Mouse (Mus musculus) ES-CJ7 (cell line): Measurements from ENCODE around the gene Fbxw7.
"Not testable (repeated sequence)": the region's sequence is repeated elsewhere in the genome, so short reads cannot be mapped to it uniquely, and the experiment has no call there.

Experiments used
- DNase-seq: peaks from one replicate; pipeline ENCODE4 v3.0.0; 2011; ENCODE audit warnings: low read depth, low spot score

The Fbxw7 gene

DNA sequence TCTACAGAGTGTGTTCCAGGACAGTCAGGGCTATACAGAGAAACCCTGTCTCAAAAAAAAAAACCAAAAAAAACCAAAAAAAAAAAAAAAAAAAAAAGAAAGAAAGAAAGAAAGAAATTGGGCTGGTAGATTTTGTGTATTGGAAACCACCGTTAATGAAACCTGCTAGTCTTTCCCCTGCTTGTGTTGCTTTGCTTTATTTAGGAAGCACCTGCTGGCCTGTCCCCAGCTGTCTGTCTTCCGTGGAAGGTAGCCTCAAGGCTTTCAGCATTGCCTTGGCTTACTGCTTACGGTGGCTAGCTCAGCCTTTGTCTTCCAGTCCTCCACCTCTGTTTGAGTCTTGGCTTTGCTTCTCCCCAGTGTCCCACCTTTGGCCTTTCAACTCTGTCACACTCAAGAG is 11.9 kb downstream of the Fbxw7 start:
- DNase-seq = no peak

DNA sequence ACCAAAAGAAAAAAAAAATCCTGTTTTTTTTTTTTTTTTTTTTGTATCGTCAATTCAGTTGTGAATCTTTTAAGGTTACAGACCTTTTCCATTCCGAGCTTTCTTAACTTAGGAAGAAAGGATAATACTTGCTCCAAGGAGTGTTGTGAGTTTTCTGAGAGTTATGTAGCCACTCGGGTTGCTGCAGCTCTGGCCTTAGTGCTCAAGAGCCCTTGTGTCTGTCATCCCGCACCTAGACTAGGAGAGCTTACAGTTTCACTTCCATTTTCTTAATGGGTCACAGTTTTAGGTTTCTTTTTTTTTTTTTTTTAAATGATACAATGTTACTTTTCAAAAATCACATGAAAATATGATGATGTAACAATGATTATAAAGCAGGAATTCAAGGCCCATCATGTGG is 12.5 kb downstream of the Fbxw7 start:
- no peak for DNase-seq

DNA sequence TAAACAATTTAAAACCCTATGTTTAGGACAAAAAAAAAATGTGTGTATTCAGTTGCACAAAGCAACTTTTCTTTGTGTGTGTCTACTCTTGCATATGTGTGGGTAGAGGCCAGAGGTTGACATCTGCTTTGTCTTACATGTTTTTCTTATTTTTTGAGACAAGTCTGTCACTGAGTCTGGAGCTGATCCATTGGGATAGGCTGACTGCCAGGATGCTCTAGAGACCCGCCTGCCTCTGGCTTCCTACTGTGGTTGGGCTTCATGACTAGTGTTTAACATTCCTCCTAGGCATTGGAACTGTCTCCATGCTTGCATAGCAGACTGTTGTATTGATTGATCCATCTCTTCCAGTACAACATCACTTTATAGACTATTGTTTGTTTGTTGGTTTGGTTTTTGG is 14.3 kb downstream of the Fbxw7 start:
- no peak for DNase-seq

DNA sequence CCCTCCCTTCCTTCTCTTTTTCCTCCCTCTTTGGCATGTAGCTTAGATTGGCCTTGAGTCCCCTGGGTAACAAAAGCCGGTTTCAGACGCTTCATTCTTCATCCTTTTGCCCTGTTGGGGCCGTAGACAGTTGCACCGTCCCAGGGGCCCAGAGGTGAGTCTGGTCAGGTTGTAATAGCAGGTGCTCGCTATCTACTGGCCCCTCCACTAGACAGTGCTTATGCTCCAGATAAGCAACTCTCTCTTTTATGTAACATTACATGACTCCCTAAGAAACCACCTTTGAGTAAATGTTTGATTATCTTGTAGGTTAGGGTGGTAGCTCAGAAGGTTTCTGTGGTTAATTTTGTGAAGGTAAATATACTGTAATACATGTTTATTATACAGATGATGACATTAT is 21.0 kb downstream of the Fbxw7 start:
- no peak for DNase-seq

DNA sequence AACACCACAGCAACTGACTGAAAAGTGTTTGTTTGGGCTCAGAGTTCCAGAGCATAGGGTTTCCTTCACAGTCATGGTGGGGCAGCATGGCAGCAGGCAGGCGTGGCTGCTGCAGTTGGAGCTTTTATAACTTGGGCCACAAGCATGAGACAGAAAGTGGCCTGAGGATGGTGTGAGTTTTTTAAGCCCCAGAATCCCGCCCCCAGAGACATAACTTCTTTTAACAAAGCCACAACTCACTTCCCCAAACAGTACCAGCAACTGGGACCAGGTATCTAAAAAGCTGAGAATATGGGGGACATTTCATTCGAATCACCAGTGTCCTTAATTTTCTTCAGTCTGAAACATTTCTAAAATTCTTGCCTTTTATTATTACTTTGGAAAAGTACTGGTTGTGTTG is 22.9 kb downstream of the Fbxw7 start:
- no peak for DNase-seq

DNA sequence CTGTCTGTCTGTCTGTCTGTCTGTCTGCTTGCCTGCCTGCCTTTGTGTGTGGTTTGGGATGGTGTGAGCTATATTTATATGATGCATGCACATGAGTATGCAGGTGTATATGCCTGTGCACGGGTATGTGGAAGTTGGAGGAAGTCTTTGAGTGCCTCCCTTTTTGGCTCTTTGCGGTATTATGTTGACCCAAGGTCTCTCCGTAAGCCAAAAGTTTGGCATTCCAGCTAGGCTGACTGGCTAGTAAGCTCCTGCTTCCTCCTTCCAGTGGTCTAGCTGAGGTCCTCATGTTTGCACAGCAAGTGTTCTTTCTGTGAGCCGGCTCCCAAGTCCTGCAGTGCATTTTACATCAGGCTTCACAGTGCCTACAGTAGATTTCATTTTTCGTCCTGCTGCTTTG is 24.4 kb downstream of the Fbxw7 start:
- no peak for DNase-seq

DNA sequence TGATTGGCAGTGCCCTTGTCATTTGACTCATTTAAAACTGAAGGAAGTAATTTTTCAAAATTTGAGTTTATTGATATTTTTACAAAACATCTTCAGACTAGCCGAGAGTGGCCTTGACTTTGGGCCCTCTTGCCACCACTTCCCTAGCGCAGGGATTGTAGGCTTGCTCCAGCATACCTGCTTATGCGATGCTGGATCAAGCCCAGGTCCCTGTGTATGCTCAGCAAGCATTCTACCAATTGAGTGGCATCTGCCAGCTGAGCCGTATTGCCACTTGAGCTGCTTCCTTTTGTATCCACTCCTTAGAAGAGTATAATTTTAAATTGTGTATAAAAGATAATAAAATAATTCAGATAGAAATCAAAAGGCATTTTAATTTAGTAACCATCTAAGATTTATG is 26.2 kb downstream of the Fbxw7 start:
- DNase-seq = no peak

DNA sequence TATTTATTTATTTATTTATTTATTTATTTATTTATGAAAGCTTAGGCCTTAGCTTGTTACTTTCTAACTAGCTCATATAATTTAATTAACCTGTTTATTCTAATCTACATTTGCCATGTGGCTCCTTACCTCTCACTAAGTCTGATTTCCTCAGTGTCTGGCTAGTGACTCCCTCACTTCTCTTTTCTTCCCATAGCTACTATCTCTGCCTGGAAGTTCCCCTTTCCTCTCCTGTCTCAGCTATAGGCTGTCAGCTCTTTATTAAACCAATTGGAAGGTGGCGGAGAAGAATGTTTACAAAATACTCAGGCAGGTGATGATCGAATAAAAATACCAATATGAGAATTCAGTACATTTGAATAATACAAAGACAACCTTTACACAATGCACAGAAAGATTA is 27.7 kb downstream of the Fbxw7 start:
- DNase-seq = no peak

DNA sequence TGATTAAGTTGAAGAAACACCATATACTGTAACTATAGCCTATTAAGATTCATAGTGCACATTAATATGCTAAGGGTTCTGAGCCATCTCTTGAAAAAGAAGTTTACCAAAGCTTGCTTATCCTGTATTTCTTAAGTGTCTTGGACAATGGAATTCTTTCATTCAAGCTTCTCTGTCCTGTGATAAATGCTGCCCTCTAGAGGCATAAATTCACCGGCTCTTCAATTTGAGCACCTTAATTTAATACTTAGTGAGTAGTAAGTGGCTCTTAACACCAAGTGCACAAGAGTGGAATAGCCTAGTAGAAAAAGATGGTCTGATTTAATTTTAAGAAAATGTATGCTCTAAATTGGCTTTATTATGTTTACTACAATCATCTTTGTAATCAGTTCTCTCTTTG is 28.5 kb downstream of the Fbxw7 start:
- DNase-seq = peak; percentile 63

DNA sequence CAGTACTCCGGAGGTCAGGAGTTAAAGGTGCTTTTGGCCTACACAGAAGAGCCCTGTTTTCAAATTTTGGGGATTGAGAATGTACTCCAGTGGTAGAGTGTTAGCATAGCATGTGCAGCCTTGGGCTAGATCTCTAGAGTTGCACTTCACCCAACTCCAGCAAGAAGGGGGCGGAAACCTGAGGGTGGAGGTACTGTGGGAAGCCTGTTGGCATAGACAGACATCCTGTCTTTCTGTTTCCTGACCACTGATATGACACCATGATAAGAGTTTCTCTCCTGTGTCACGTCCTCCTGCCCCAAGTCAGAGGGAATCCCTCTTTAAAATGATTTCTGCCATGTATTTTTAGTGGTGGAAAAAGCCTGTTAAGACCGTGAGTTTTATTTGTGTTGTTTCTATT is 33.7 kb downstream of the Fbxw7 start:
- no peak for DNase-seq

DNA sequence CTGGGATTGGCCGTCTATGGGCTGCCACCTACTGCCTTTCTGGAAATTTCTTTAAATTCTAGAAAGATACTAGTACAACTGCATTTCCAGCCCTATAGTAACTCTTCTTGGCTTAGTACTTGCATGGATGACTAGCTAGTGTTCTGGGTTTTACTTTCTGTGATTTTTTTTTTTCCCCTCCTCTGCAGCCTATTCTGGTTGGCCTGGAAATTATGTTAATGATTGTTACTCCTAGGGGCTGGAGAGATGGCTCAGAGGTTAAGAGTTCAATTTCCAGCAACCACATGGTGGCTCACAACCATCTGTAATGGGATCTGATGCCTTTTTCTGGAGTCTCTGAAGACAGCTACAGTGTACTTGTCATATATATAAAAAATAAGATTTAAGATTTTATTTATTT is 35.4 kb downstream of the Fbxw7 start:
- DNase-seq = no peak

DNA sequence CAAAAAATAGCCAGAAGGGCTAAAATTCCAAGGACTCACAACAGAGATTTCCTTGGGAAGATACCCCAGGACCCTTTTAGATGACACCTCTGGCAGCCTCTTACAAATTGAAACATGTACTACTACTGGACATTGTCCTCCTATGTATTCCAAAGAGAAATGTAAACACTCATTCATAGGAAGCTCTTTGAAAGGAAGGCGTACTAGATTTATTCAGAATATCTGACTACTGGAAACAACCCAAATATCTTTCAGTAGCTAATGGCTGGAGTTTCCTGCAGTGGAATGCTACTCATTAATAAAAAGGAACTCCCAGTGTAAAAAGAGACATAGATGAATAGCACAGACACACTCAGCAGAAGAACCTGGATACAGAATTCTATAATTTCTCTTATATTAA is 36.7 kb downstream of the Fbxw7 start:
- no peak for DNase-seq

DNA sequence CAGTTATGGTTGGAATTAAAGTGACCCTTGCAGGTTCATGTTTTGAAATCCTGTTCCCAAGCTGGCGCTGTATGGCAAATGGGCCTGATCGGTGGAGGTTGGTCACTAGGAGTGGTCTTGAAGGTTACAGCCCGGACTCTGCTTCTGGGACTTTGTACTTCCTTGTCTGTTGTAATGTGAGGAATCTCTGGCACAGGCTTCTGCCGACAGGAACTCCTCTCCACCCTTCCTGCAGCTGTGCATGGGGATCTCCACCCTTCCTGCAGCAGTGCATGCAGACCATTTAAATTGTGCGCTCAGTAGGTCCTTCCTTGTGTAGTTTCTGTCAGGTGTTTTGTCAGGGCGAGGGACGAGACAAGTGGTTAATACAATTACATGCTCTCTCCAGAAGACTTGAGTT is 37.8 kb downstream of the Fbxw7 start:
- peak; percentile 65 for DNase-seq

DNA sequence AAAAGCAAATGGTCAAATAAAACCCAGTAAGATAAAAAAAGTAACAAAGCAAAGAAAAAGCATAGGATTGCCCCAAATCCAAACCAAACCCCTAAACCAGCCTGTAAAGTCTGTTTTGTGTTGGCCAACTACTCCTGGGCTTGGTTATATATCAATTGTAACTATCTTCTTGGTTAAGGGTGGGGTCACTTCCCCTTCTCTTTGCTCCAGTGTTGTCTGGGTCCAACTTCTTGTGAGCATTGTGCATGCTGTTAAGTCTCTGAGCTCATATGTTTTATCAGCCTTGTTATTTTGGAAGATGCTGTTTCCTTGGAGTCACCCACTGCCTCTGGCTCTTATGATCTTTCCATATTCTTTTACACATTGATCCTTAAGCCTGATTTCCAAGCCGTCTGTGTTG is 39.4 kb downstream of the Fbxw7 start:
- no peak for DNase-seq

DNA sequence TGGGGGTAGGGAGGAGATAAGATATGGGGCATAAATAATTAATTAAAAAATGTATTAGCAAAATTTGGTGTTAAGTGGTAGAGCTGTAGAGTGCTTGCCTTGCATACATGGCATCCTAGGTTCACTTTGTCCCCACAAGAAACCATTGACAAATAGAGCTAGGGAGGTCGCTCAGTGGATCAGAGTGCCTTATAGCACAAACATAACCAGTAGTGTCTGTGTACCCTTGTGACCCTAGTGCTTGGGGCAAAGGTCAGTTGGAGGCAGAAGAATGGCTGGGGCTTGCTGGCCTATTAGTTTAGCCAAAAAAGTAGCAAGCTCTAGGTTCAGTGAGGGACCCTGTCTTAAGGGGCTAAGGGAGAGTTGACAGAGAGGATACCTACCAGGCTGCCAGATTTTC is 45.6 kb downstream of the Fbxw7 start:
- DNase-seq = no peak

DNA sequence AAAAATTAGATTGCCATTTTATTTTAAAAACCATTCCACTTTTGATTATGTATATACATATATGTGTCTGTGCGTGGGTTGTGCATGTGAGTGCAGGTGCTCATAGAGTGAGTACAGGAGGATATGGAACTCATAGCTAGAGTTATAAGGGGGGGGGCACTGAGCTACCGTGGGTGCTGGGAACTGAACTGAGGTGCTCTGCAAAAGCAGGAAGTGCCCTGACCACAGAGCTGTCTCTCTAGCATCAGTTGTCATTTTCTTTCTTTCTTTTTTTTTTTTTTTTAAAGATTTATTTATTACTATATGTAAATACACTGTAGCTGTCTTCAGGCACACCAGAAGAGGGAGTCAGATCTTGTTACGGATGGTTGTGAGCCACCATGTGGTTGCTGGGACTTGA is 46.7 kb downstream of the Fbxw7 start:
- DNase-seq = not testable (repeated sequence)

DNA sequence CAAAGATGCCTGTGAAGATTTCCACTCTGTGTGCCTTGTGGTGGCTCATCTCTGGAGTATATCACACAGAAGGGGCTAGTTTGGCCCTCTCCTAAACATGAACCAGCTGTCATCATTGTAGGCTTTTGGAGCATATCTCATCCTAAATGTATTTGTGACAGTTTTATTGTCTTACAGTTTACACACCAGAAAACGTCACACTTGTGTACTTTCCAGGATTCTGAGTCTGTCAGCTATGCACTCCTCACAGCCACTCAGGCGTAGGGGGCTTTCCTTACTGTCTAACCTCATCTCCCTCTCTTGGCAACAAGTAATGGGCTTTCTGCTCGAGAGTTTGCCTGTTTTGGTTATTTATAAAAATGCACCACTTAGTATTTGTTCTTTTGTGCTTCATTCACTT is 50.6 kb downstream of the Fbxw7 start:
- no peak for DNase-seq

DNA sequence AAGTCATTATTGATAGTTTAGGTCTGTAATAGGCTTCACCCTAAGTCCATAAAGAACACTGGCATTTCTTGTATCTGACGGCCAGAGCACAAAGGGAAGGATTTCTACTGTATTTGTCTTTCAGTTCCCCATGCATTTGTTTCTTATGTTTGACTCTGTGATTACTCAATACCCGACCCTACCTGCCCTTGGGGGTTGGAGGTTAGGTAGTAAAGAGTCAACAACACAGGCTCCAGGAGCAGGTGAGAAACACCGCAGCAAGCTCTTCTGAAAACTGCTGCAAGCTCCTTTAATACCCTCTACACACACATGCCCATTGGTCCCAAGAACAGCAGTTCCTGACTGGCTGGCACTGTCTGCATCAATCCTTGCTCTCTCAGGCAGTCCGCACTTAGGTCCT is 51.8 kb downstream of the Fbxw7 start:
- no peak for DNase-seq

DNA sequence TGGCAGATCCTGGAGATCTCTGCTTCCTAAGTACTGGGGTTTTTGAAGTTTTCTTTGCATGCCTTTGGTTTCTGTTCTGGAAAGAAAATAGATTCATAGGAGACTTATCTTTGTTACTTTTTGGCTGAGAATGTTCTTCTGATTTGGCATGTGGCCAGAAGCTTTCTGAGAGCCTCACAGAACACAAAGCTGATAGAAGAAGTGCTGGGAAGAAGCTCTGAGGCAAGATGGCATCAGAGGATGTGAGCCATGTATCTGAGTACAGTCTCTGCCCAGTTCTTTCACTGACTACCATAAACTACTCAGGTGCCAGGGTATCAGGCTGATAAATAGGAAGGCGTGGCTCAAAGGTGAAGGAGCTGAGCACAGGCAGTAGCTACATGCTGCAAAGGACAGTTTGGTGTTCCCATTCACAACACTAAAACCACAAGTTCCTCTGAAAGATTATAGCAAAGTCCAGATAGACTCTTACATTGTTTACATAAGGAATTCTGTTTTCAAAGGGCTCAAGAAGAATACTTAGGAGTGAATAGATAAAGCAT is 52.4 kb downstream of the Fbxw7 start:
- no peak for DNase-seq

DNA sequence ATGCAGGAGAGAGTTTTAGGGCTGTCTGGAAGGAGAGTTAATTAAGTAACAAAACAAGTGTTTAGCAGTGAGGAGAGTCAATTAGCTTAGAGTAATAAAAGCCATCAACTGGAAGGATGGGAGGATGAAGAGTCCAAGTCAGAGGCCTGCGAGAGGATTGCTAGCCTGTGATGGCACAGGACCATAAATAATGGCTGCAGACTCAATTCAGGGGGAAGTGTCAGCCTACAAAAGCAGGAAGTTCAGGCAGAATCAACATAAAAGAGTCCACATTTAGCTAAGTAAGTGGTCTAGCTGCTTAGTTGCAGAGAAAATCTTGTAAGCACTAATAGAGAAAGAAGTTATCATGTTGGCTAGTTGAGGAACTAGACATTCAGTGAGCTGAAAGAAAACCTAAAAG is 52.9 kb downstream of the Fbxw7 start:
- DNase-seq = no peak

DNA sequence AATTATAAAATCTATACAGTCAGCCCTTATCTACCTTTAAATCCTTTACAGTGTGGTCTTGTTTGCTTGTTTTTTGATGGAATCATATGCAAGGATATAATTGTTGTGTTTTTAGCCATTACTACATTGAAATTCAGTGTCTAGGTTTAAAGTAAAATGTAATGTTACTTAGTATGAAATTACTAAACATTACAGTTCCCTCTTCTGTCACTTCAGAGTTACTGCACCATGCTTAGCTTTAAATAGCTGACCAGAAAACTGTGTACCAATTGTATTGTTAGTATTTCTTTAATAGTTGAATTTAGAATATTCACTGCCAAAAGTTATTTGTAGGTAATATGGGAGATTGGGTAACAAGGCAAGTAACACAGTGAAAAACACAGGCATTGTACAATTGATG is 55.1 kb downstream of the Fbxw7 start:
- no peak for DNase-seq

DNA sequence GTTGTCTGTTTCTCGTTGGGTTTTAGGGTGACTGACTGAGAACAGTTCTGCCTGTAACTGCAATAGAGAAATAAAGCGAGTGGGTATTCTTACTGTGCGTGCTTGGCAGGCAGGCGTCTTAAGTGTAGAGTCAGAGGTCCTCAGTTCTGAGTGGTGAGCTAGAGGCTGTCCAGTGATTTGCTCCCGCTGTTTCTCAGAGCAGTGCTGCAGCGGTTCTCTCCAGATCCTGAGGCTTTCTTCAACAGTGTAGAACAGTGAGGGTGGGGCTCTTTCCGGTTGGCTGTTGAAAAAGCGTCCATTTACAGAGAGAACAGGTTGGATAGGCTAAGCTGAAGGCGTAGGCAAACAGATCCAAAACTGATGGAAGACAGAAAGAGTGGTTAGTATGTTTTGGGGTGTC is 60.2 kb downstream of the Fbxw7 start:
- peak; percentile 61 for DNase-seq

DNA sequence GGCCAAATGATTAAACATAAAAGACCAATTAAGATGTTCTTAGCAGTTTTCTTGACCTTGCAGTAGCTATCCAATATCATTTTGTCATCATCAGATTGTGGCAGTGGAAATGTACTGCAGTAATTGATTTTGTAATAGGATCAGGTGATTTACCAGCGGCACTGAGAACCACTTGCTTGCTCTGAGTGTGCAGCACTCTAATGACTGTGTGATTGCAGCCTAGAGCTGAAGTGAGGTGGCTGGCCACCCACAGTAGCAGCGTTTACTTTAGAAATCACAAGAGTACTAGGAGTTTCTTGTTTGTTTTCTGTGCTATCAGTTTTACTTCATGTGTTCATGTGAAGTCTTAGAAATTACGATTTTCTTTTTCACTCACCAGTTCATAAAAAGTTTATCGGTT is 61.1 kb downstream of the Fbxw7 start:
- no peak for DNase-seq

DNA sequence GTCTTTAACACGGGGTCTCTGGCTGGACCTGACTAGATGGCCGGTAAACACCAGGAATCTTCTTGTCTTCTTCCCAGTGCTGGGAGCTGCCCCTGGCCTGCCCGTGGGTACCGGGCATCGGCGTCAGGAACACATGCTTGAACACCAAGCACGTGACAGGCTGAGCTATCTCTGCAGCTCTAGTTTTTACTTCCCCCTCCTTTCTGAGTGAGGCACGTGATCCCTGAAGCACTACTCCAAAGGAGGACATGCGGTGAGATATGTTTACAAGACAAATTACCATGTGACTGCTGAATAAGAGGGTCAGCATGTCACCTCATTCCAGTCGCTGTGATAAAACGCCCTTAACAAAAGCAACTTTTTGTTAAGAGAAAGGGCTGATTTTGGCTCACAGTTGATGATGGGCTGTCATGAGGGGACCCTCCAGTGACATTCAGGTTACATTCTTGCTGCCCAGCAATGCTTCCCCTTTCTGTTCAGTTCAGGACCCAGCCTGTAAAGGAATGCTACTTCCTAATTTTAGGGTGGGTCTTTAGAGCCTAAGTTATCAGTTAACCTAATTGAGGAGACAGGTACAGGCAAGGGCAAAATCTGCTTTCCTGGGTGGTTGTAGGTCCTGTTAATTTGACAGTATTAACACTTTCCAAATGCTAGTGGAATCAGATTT is 68.9 kb downstream of the Fbxw7 start:
- DNase-seq = no peak
